Mouse (Mus musculus) gastrocnemius, adult 2 months (tissue): ENCODE measurements around the gene Wrb. TPM values are rescaled to one million over a fixed set of nuclear protein-coding genes. Genes with fewer than 3 reads are reported as not detected.

Experiments
- DNase-seq: peaks from one replicate; pipeline ENCODE4 v3.0.0; 2022
- H3K27ac ChIP-seq: fragments of 200-600 bp; 2 replicates; pipeline ENCODE4 v1.8.1; 2022; ENCODE audit warnings: mild to moderate bottlenecking
- H3K4me3 ChIP-seq: fragments of 200-600 bp; 2 replicates; pipeline ENCODE4 v1.8.1; 2022; ENCODE audit warnings: mild to moderate bottlenecking, moderate library complexity
- CTCF ChIP-seq: fragments of 200-600 bp; IDR thresholded peaks from 2 replicates; pipeline ENCODE4 v1.8.1; 2022; ENCODE audit warnings: antibody characterized with exemption, mild to moderate bottlenecking, moderate library complexity
- intact Hi-C: fragments of 180-260 bp; cut with DNase I; formaldehyde crosslinking; loops from one replicate; pipeline ENCODE4 v1.15.1; 2025
- total RNA-seq, 2 experiments: library from RNA; stranded (reverse); gene quantifications; 2 replicates each; pipeline ENCODE4 v1.2.3; 2021

Gene Wrb
- total RNA-seq, 2 experiments from 2014 or later: 9.7 to 12.3 TPM

DNA sequence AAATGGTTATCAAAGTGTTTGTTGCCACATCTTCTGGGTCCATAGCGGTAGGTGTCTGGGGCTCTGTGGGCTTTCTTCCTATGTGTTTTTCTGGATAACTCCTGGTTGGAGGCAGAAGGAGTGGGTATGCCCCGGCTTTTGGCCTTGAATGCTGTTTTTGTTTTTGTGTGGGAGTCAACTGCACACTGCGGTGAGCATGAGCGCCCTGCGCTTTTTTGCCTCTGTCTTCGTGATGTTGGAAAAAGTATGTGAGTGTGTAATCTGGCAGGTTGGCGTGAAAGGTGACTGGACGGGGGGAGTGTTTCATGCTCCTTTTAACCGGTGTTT is 55.5 kb downstream of the Wrb start:
- H3K27ac ChIP-seq: peak overlapping the region; percentile 96
- no peak for DNase-seq
- intact Hi-C loops: no loop called here
- no peak for TF ChIP-seq CTCF
- peak overlapping the region; percentile 84 for H3K4me3 ChIP-seq

DNA sequence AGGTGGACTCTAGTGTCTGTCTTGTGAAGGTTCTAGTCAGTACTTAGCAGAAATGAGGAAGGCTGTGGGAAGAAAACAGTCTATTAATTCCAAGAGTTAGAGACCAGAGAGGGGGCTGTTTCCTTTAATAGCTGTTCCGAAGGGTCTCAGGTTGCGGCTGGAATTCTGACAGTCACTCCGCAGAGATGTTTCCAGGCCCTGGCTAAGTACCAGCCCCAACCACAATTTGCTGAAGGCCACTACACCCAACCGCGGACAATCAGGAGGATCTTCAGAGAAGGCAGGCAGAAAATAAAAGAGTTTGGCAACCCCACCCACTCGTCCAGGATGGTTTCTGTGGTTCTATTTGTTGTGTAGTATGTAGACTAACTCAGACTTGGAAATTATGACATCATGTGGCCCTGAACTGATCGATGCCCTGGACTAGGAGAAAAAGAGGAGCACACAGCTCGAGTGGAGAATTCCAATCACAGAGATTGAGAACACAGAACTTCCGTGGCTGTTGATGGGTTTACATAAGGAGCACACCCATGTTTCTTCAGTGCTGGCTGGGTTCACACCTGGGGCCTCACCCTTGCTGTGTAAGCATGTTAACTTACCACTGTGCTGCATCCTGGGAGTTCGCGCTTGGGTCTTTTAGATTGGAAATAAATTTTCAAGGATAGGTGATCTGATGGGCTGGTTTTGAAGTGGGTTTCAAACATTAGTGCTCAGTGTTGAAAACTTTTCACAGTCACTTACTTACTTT is 56.5 kb downstream of the Wrb start:
- Histone ChIP-seq H3K4me3 (peak overlapping the region; percentile 84), H3K27ac (peak overlapping the region; percentile 96)
- peak; percentile 78 for DNase-seq
- TF ChIP-seq CTCF: no peak
- intact Hi-C loops: no loop called here

Other genes starting within 250 kb of the Wrb start
- 10 to 100 TPM in 1 of 2 experiments, 1 to 10 TPM in 1; 9.6 to 14.9 TPM for gene Psmg1, start 154.4 kb upstream of the Wrb start, total RNA-seq
- 10 to 100 TPM; 56.4 to 62.8 TPM for gene Brwd1, start 62.9 kb upstream of the Wrb start, total RNA-seq
- 10 to 100 TPM; 19.9 to 38.1 TPM for gene Hmgn1, start 17.7 kb upstream of the Wrb start, total RNA-seq
- gene Lca5l, start 46.9 kb downstream of the Wrb start, total RNA-seq: under 1 TPM; 0.50 to 0.51 TPM
- 100 to 1,000 TPM; 843 to 991 TPM for gene Sh3bgr, start 55.0 kb downstream of the Wrb start, total RNA-seq
- not detected for gene B3galt5, start 90.4 kb downstream of the Wrb start, total RNA-seq